Mouse (Mus musculus) lung, postnatal 14 days (tissue): Measurements from ENCODE around the gene Bsph1.
A peak's percentile ranks its signal among the peaks of the same experiment; 100 is the strongest.
"Not testable (repeated sequence)": the region's sequence is repeated elsewhere in the genome, so short reads cannot be mapped to it uniquely, and the experiment has no call there.

ENCODE experiments used
- DNase-seq: peaks from one replicate; pipeline ENCODE4 v3.0.0; 2021

The Bsph1 gene

DNA sequence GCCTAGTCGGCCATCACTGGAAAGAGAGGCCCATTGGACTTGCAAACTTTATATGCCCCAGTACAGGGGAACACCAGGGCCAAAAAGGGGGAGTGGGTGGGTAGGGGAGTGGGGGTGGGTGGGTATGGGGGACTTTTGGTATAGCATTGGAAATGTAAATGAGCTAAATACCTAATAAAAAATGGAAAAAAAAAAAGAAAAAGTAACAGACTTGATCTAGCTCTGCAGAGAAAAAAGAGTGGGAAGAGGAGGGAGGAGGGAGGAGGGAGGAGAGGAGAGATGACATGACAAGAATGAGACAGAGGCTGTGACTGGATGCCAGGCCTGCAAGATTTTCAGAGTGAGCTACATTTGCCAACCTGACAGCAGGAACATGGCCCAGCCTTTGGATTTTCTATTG, at the start of gene Bsph1:
TSS of gene Bsph1 (plus strand) at position 301 of the 400 bp plus-strand sequence.
- DNase-seq = not testable (repeated sequence)

DNA sequence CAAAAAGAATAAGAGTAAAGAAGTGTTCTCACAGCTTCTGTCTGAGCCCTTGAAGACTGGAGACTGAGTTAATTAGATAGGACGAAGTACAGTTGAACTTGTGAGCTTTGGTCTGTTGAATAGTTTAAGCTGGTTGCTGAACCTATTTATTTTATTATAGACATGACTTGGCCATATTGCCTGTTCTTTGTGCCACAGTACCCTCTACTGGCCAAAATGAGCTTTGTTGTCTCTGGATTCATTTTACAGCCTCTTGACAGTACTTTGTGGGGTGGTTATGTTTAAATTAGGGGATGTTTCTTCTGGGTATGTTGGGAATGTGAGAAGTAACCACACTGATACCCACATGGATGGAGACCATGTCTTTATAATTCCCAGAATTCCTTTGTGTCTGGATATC, 60.9 kb downstream of the Bsph1 start:
- peak; percentile 4 for DNase-seq
